12 mouse cellular contexts compared by ENCODE assay signal in the genomic region with DNA sequence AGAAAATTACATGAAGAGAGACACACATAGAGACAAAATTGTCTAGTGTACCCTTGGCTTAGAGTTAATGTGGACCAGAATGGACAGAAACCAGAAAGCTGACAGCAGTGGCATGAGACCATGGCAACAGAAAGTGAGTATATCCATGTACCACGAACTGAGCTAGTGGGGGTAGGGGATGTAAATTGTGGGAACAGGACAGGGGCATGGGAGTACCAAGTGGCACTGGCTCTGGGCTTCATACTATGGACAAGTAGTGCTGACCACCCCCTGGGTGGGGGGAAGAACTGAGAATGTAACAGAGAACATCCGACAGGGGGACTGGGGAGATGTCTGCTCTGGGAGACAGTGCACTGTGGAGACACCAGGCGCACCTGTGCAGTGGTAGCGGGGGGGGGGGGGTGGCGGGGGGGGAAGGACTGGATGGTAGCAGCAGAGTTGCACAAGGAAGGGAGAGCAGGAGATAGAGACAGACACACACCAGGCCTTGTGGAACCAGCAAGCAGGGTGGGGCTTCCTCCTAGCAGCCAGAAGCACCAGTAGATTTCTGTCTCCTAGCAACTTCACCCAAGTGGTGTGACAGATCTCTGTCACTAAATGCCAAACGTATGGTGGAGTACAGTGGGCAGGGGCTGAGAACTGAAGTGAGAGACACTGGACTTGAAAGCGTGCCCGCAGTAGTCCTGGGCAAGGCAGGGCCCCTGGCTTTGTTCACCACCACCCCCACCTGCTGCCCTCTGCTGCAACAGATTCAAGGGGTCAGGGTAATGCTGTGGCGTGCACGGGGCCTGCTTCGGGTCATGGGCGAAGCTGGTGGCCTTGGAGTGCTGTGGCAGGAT.
DNase-seq lines count a peak whose midpoint lies in the region; ATAC-seq and TF ChIP-seq lines count a peak whose summit lies in the region.
"Had no signal": no experiment of that assay in that cellular context is flagged by ENCODE, and none has a peak within 500 bp of the region (broad histone marks: within the 10 kb centered on the region; RNA-seq: fewer than 3 reads in every experiment).

No protein-coding gene starts in this region.

- ATAC-seq in midbrain, embryonic 13.5 days, result peak; percentile 78

- DNase-seq in adrenal gland, adult (ENCODE audit: inconsistent age in 2 of 2, low spot score in 1 of 2), result peak; percentile 69 to 91
- DNase-seq in adrenal gland, postnatal 4 days (ENCODE audit: low spot score in 2 of 2), result no peak
- peak; percentile 29 to 40 for DNase-seq in left cerebral cortex, postnatal 25 days (ENCODE audit: low spot score in 2 of 2)
- no peak for DNase-seq in left cerebral cortex, adult 2 months (ENCODE audit: extremely low spot score in 1 of 2, low spot score in 2 of 2)
- DNase-seq in adrenal gland, postnatal 36 days, result peak; percentile 49 to 70
- no peak for DNase-seq in cerebellum, adult 18-20 months
- no peak for DNase-seq in urinary bladder, adult 2 months (ENCODE audit: low spot score)
- DNase-seq: cerebellum, adult 9-11 months; right cerebral cortex, postnatal 25 days; thymus, postnatal 4 days had no signal

- H3K4me3 ChIP-seq in left cerebral cortex, adult 2 months, result no peak overlapping the region
- no peak overlapping the region for H3K4me3 ChIP-seq in midbrain, embryonic 13.5 days (replicated peaks)
- H3K4me3 ChIP-seq: midbrain, embryonic 12.5 days had no signal

- intact Hi-C loops in left cerebral cortex, postnatal 25 days (cut with DNase I), result no loop called here
- intact Hi-C loops in left cerebral cortex, adult 2 months (cut with DNase I), result no loop called here

- H3K9ac ChIP-seq in midbrain, embryonic 13.5 days (replicated peaks), result no peak overlapping the region
- H3K9ac ChIP-seq: midbrain, embryonic 12.5 days had no signal

- H3K36me3 ChIP-seq in midbrain, embryonic 13.5 days, result no peaks in the 10 kb centered on the region
- H3K36me3 ChIP-seq: midbrain, embryonic 12.5 days had no signal

- no peak for TF ChIP-seq CTCF in left cerebral cortex, adult 2 months (IDR thresholded peaks at IDR 0.05)

- WGBS in midbrain, embryonic 13.5 days, result 54% methylated on average over 10 of the region's 12 CpGs

- no peak overlapping the region for H3K4me2 ChIP-seq in midbrain, embryonic 13.5 days (replicated peaks)
- H3K4me2 ChIP-seq: midbrain, embryonic 12.5 days had no signal

- H3K4me1 ChIP-seq in midbrain, embryonic 13.5 days (replicated peaks), result peaks cover 11% of the 10 kb centered on the region

- no peaks in the 10 kb centered on the region for H3K27me3 ChIP-seq in midbrain, embryonic 13.5 days
- H3K27me3 ChIP-seq: midbrain, embryonic 12.5 days had no signal

- no peak overlapping the region for H3K27ac ChIP-seq in left cerebral cortex, adult 2 months
- no peak overlapping the region for H3K27ac ChIP-seq in midbrain, embryonic 13.5 days
- H3K27ac ChIP-seq: midbrain, embryonic 12.5 days had no signal

- no peaks in the 10 kb centered on the region for H3K9me3 ChIP-seq in midbrain, embryonic 13.5 days
- H3K9me3 ChIP-seq: midbrain, embryonic 12.5 days had no signal

Comparison
In these comparisons a context has a peak if more than half of its experiments do, and no peak if none do; other contexts are left out.
1. DNase-seq: peak in adrenal gland, adult (2 of 2), left cerebral cortex, postnatal 25 days (2 of 2) and adrenal gland, postnatal 36 days (2 of 2); none in adrenal gland, postnatal 4 days (0 of 2), left cerebral cortex, adult 2 months (0 of 2), cerebellum, adult 18-20 months (0 of 2) and urinary bladder, adult 2 months (single experiment).